In genomic region chr6:57703703-57704102, GRCm38 (mm10) we compare ENCODE assay signal across 8 mouse cellular contexts. TPM values are rescaled to one million over a fixed set of nuclear protein-coding genes. Genes with fewer than 3 reads are reported as not detected.
A peak's percentile ranks its signal among the peaks of the same experiment; 100 is the strongest.
DNase-seq lines count a peak whose midpoint lies in the region; ATAC-seq and TF ChIP-seq lines count a peak whose summit lies in the region.

No protein-coding gene starts in this region.

- 18% methylated on average over 2 of the region's 2 CpGs for WGBS in kidney, embryonic 15.5 days
- 11% methylated on average over 2 of the region's 2 CpGs for WGBS in forebrain, postnatal 0 days
- WGBS in limb, embryonic 10.5 days, result 52% methylated on average over 2 of the region's 2 CpGs
- 19% methylated on average over 2 of the region's 2 CpGs for WGBS in midbrain, embryonic 16.5 days

- ATAC-seq in kidney, embryonic 15.5 days (replicated peaks; ENCODE audit: low FRiP score), result peak; percentile 10
- ATAC-seq in forebrain, postnatal 0 days, result peak; percentile 25
- peak; percentile 56 for ATAC-seq in midbrain, embryonic 16.5 days

- peak overlapping the region; percentile 86 for H3K9ac ChIP-seq in kidney, embryonic 15.5 days
- peak overlapping the region; percentile 98 for H3K9ac ChIP-seq in forebrain, postnatal 0 days
- H3K9ac ChIP-seq in midbrain, embryonic 16.5 days (ENCODE audit: low read depth, low read length), result peak overlapping the region; percentile 94

- peaks cover 12% of the 10 kb centered on the region for H3K4me1 ChIP-seq in kidney, embryonic 15.5 days
- H3K4me1 ChIP-seq in bone marrow macrophage, adult 2 months (ENCODE audit: control insufficient read depth, insufficient read depth, low read length), result peaks cover 11% of the 10 kb centered on the region
- peaks cover 11% of the 10 kb centered on the region; the same call in 1 of the 2 replicates for H3K4me1 ChIP-seq in forebrain, postnatal 0 days (ENCODE audit: insufficient read depth)
- H3K4me1 ChIP-seq in limb, embryonic 10.5 days, result peaks cover 9% of the 10 kb centered on the region; the same call in 1 of the 2 replicates
- peaks cover 22% of the 10 kb centered on the region for H3K4me1 ChIP-seq in midbrain, embryonic 16.5 days (ENCODE audit: control insufficient read depth, insufficient read depth, low read length)

- H3K4me2 ChIP-seq in kidney, embryonic 15.5 days, result peak overlapping the region; percentile 70
- H3K4me2 ChIP-seq in forebrain, postnatal 0 days (ENCODE audit: low read depth), result peak overlapping the region; percentile 66
- peak overlapping the region; percentile 75 for H3K4me2 ChIP-seq in midbrain, embryonic 16.5 days (ENCODE audit: low read length)

- no peak for TF ChIP-seq CTCF in bone marrow macrophage, adult 2 months (IDR thresholded peaks at IDR 0.05; ENCODE audit: low read depth, low read length)
- TF ChIP-seq CTCF in forebrain, postnatal 0 days (IDR thresholded peaks at IDR 0.05; ENCODE audit: low read depth), result no peak

- peak overlapping the region; percentile 68 for H3K4me3 ChIP-seq in kidney, embryonic 15.5 days (replicated peaks)
- H3K4me3 ChIP-seq in bone marrow macrophage, adult 2 months (ENCODE audit: insufficient read depth, low read length), result peak overlapping the region; percentile 88
- peak overlapping the region; percentile 83 for H3K4me3 ChIP-seq in forebrain, postnatal 0 days (ENCODE audit: low read depth, low read length)
- H3K4me3 ChIP-seq in limb, embryonic 10.5 days, result peak overlapping the region; percentile 69
- H3K4me3 ChIP-seq in midbrain, embryonic 16.5 days (ENCODE audit: low read depth, low read length), result peak overlapping the region; percentile 66

- no peak for TF ChIP-seq POLR2A in bone marrow macrophage, adult 2 months (IDR thresholded peaks at IDR 0.05; ENCODE audit: borderline replicate concordance, low read depth, low read length)

- peak overlapping the region; percentile 98 for H3K27ac ChIP-seq in kidney, embryonic 15.5 days
- peak overlapping the region; percentile 89 for H3K27ac ChIP-seq in bone marrow macrophage, adult 2 months (ENCODE audit: insufficient read depth, low read depth, low read length)
- H3K27ac ChIP-seq in forebrain, postnatal 0 days (ENCODE audit: low read depth, low read length), result peak overlapping the region; percentile 99
- H3K27ac ChIP-seq in limb, embryonic 10.5 days, result peak overlapping the region; percentile 97
- peak overlapping the region; percentile 98 for H3K27ac ChIP-seq in midbrain, embryonic 16.5 days (ENCODE audit: low read length)

- DNase-seq in kidney, adult 8-10 months, result no peak
- DNase-seq in forebrain, postnatal 0 days, result peak; percentile 60
- peak; percentile 37 for DNase-seq in limb, embryonic 10.5 days (ENCODE audit: low spot score)
- DNase-seq in thymus, postnatal 10 days (ENCODE audit: low spot score in 2 of 2), result no peak
- DNase-seq in urinary bladder, postnatal 25 days (ENCODE audit: low spot score), result no peak

- H3K36me3 ChIP-seq in kidney, embryonic 15.5 days, result no peaks in the 10 kb centered on the region
- no peaks in the 10 kb centered on the region for H3K36me3 ChIP-seq in forebrain, postnatal 0 days (ENCODE audit: insufficient read depth)
- no peaks in the 10 kb centered on the region for H3K36me3 ChIP-seq in limb, embryonic 10.5 days
- no peaks in the 10 kb centered on the region for H3K36me3 ChIP-seq in midbrain, embryonic 16.5 days (ENCODE audit: control insufficient read depth, insufficient read depth, low read length)

- H3K9me3 ChIP-seq in kidney, embryonic 15.5 days (replicated peaks), result no peaks in the 10 kb centered on the region
- H3K9me3 ChIP-seq in forebrain, postnatal 0 days (ENCODE audit: low read length), result no peaks in the 10 kb centered on the region
- H3K9me3 ChIP-seq in limb, embryonic 10.5 days (replicated peaks), result no peaks in the 10 kb centered on the region
- H3K9me3 ChIP-seq in midbrain, embryonic 16.5 days (replicated peaks; ENCODE audit: control insufficient read depth, low read length, poor library complexity, severe bottlenecking), result no peaks in the 10 kb centered on the region

- no peaks in the 10 kb centered on the region for H3K27me3 ChIP-seq in kidney, embryonic 15.5 days
- no peaks in the 10 kb centered on the region for H3K27me3 ChIP-seq in forebrain, postnatal 0 days (ENCODE audit: insufficient read depth, low read length)
- no peaks in the 10 kb centered on the region for H3K27me3 ChIP-seq in limb, embryonic 10.5 days (ENCODE audit: low read depth, poor library complexity, severe bottlenecking)
- H3K27me3 ChIP-seq in midbrain, embryonic 16.5 days (ENCODE audit: control insufficient read depth, insufficient read depth, low read depth, low read length), result no peaks in the 10 kb centered on the region

RNA-seq across cellular contexts. Expression of gene Lancl2, which starts 1.4 kb away (rescaled TPM):
- 33.6 and 34.6 TPM in 2 replicates for polyA plus RNA-seq in kidney, embryonic 15.5 days (2015; fragmentation: Nextera tagmentation; extraction: Ambion mirVana)
- polyA plus RNA-seq in bone marrow macrophage, adult 2 months (2012; ENCODE audit: insufficient read depth, insufficient read length, missing spikeins), result 13.8 and 15.8 TPM in 2 replicates
- 146 and 150 TPM in 2 replicates for total RNA-seq in forebrain, postnatal 0 days (2014; rRNA removed)
- 76.0 and 102 TPM in 2 replicates for polyA plus RNA-seq in forebrain, postnatal 0 days (2015; fragmentation: Nextera tagmentation; extraction: Ambion mirVana)
- 29.9 and 34.3 TPM in 2 replicates for polyA plus RNA-seq in limb, embryonic 10.5 days (2016; fragmentation: Nextera tagmentation; extraction: Ambion mirVana)
- 104 and 105 TPM in 2 replicates for polyA plus RNA-seq in midbrain, embryonic 16.5 days (2015; fragmentation: Nextera tagmentation; extraction: Ambion mirVana)

RNA-seq across cellular contexts. Expression of gene Pyurf, which starts 11.8 kb away (rescaled TPM):
- polyA plus RNA-seq in kidney, embryonic 15.5 days (2015; fragmentation: Nextera tagmentation; extraction: Ambion mirVana), result 23.1 and 23.4 TPM in 2 replicates
- 3.6 and 3.9 TPM in 2 replicates for polyA plus RNA-seq in bone marrow macrophage, adult 2 months (2012; ENCODE audit: insufficient read depth, insufficient read length, missing spikeins)
- total RNA-seq in forebrain, postnatal 0 days (2014; rRNA removed), result 9.7 and 11.8 TPM in 2 replicates
- polyA plus RNA-seq in forebrain, postnatal 0 days (2015; fragmentation: Nextera tagmentation; extraction: Ambion mirVana), result 9.0 and 9.6 TPM in 2 replicates
- 18.7 and 18.8 TPM in 2 replicates for polyA plus RNA-seq in limb, embryonic 10.5 days (2016; fragmentation: Nextera tagmentation; extraction: Ambion mirVana)
- polyA plus RNA-seq in midbrain, embryonic 16.5 days (2015; fragmentation: Nextera tagmentation; extraction: Ambion mirVana), result 13.9 and 15.5 TPM in 2 replicates

Comparison
In these comparisons a context has a peak if more than half of its experiments do, and no peak if none do; other contexts are left out.
1. DNase-seq: peak in forebrain, postnatal 0 days (single experiment) and limb, embryonic 10.5 days (single experiment); none in kidney, adult 8-10 months (0 of 2), thymus, postnatal 10 days (0 of 2) and urinary bladder, postnatal 25 days (single experiment).
2. Peak in every context shown above with its lines, with median percentiles within 50 percentile points of each other: ATAC-seq, H3K27ac ChIP-seq, H3K4me2 ChIP-seq, H3K4me3 ChIP-seq and H3K9ac ChIP-seq.